Mouse (Mus musculus) liver, adult (tissue): Measurements from ENCODE around the gene Hivep3.

Experiments used
- GATA4 ChIP-seq: IDR thresholded peaks from 2 replicates; pipeline ENCODE4 v1.6.1; 2014; ENCODE audit warnings: mild to moderate bottlenecking, low read length; ENCODE audit not compliant: insufficient replicate concordance

Hivep3 gene

GRCm38 (mm10) chr4:119976428-119977168 lies 243.0 kb downstream of the Hivep3 start:
- no peak for TF ChIP-seq GATA4

- no peak for TF ChIP-seq GATA4
These were observed 244.4 kb downstream of the Hivep3 start for GRCm38 (mm10) chr4:119977817-119978491.

GRCm38 (mm10) chr4:119979238-119979829 lies 245.8 kb downstream of the Hivep3 start:
- TF ChIP-seq GATA4 = no peak

- TF ChIP-seq GATA4 = no peak
These were observed 246.3 kb downstream of the Hivep3 start for GRCm38 (mm10) chr4:119979918-119980317.

GRCm38 (mm10) chr4:119981047-119981720 lies 247.6 kb downstream of the Hivep3 start:
- TF ChIP-seq GATA4 = no peak

- TF ChIP-seq GATA4 = no peak
These were observed 252.5 kb downstream of the Hivep3 start for GRCm38 (mm10) chr4:119986065-119986464.

GRCm38 (mm10) chr4:119986580-119987291 lies 253.2 kb downstream of the Hivep3 start:
- no peak for TF ChIP-seq GATA4

- no peak for TF ChIP-seq GATA4
These were observed 253.9 kb downstream of the Hivep3 start for GRCm38 (mm10) chr4:119987376-119988087.

- TF ChIP-seq GATA4 = no peak
These were observed 255.6 kb downstream of the Hivep3 start for GRCm38 (mm10) chr4:119989031-119989693.

- TF ChIP-seq GATA4 = no peak
These were observed 256.8 kb downstream of the Hivep3 start for GRCm38 (mm10) chr4:119990346-119990745.

GRCm38 (mm10) chr4:119990841-119991240 lies 257.3 kb downstream of the Hivep3 start:
- TF ChIP-seq GATA4 = no peak

GRCm38 (mm10) chr4:119991758-119992157 lies 258.2 kb downstream of the Hivep3 start:
- no peak for TF ChIP-seq GATA4

- no peak for TF ChIP-seq GATA4
These were observed 262.8 kb downstream of the Hivep3 start for GRCm38 (mm10) chr4:119996377-119996776.

GRCm38 (mm10) chr4:119997351-119997750 lies 263.8 kb downstream of the Hivep3 start:
- no peak for TF ChIP-seq GATA4
